Mouse (Mus musculus) midbrain, embryonic 12.5 days (tissue): ENCODE measurements around the gene Igsf9. TPM values are rescaled to one million over a fixed set of nuclear protein-coding genes. Genes with fewer than 3 reads are reported as not detected.

Experiments
- ATAC-seq: fragments of 200-750 bp; cut with Nextera tagmentation; 2 replicates; pipeline ENCODE4 v1.8.0; 2017; ENCODE audit warnings: low read depth, moderate TSS enrichment, moderate library complexity; ENCODE audit not compliant: low FRiP score
- H3K27ac ChIP-seq: fragments of 300-500 bp; sonication (generic); replicated peaks from 2 replicates; pipeline ENCODE4 v1.5.1; 2016; ENCODE audit warnings: mild to moderate bottlenecking
- H3K27me3 ChIP-seq: fragments of 300-500 bp; sonication (generic); 2 replicates; pipeline ENCODE4 v1.6.1; 2016; ENCODE audit warnings: mild to moderate bottlenecking
- H3K36me3 ChIP-seq: fragments of 300-500 bp; sonication (generic); 2 replicates; pipeline ENCODE4 v1.6.1; 2016
- H3K4me1 ChIP-seq: fragments of 300-500 bp; sonication (generic); 2 replicates; pipeline ENCODE4 v1.6.1; 2016
- H3K4me2 ChIP-seq: fragments of 300-500 bp; sonication (generic); replicated peaks from 2 replicates; pipeline ENCODE4 v1.6.1; 2016; ENCODE audit warnings: mild to moderate bottlenecking, moderate library complexity
- H3K4me3 ChIP-seq: fragments of 300-500 bp; sonication (generic); 2 replicates; pipeline ENCODE4 v1.5.1; 2016; ENCODE audit warnings: mild to moderate bottlenecking
- H3K9ac ChIP-seq: fragments of 300-500 bp; sonication (generic); replicated peaks from 2 replicates; pipeline ENCODE4 v1.6.1; 2016; ENCODE audit warnings: mild to moderate bottlenecking, moderate library complexity
- H3K9me3 ChIP-seq: fragments of 300-500 bp; sonication (generic); 2 replicates; pipeline ENCODE4 v1.6.1; 2016; ENCODE audit warnings: mild to moderate bottlenecking
- WGBS: fragments of 180-500 bp; shearing (Covaris S2); methylation state at CpG from one replicate; pipeline ENCODE4 v1.1.7; 2016; 5-methylcytosine and 5-hydroxymethylcytosine counted together
- polyA plus RNA-seq: library from polyadenylated mRNA; unstranded; fragments of >200 nt; fragmentation: Nextera tagmentation; extraction: Ambion mirVana; gene quantifications from 2 replicates; pipeline ENCODE4 v1.2.1, GENCODE M21; 2016

Igsf9 gene
- polyA plus RNA-seq, 1 experiment from 2014 or later, result 86.1 TPM

DNA sequence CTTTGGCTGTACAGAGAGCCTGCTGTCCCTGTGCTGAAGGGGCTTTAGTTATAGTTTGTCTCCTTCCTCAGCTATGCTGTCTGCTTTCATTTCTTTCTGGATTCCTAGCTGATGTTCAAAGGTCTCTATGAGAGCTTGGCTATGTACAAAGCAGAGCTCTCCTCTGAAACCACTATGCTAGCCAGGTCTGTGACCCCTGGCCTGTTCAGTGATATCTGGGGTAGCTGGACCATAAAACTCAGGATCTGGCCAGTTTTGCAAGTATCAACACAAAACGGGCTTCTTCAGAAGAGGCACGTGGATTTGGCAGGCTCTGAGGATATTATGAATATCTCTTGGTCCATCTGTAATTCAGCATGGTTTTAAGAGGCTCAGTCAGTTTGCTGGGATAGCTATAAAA is 28.7 kb upstream of the Igsf9 start:
- Histone ChIP-seq H3K27ac (no peak overlapping the region), H3K4me1 (0 out of 2 replicates have a peak, but pooled peaks cover 3% of the 10 kb centered on the region)

DNA sequence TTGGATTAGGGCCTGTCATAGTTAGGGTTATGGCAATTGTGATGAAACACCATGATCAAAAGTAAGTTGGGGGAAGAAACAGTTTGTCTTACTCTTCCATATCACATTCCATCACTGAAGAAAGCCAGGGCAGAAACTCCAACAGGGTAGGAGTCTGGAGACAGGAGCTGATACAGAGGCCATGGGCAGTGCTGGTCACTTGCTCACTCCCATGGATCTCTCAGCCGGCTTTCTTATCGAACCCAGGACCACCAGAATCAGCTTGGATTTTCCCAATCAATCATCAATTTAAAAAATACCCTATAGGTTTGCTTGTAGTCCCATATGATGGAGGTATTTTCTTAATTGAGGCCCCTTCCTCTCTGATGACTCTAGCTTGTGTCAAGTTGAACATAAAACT is 27.8 kb upstream of the Igsf9 start:
- no peaks in the 10 kb centered on the region for H3K27me3 ChIP-seq
- 79% methylated on average over 2 of the region's 2 CpGs for WGBS

More for the DNA sequence above, 28.7 kb upstream of the Igsf9 start:
- Histone ChIP-seq H3K36me3 (no peaks in the 10 kb centered on the region), H3K4me2 (no peak overlapping the region), H3K9me3 (no peaks in the 10 kb centered on the region), H3K27me3 (no peaks in the 10 kb centered on the region), H3K4me3 (no peak overlapping the region), H3K9ac (no peak overlapping the region)
- ATAC-seq, result no peak
- WGBS, result 83% methylated on average over 2 of the region's 2 CpGs

DNA sequence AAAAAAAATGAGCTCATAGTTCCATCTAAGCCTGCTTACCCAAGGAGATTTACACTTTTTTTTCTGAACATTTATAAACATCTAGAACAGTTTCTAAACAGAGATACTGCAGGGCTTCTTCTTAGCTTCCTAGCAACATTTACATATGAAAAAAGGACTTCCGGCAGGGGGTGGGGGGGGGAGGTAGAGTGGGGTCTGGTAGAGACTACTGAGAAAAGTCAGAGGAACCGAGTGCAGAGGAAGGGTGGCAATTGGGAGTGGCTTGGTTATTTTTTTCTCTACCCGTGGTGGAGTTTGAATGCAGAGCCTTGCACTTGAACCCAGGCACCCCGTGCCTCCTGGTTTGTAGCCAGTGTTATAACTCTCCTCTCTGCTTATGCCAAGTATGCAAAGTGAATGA is 26.2 kb upstream of the Igsf9 start:
- Histone ChIP-seq H3K36me3 (no peaks in the 10 kb centered on the region), H3K4me2 (no peak overlapping the region), H3K4me1 (0 out of 2 replicates have a peak, but pooled peaks cover 3% of the 10 kb centered on the region), H3K4me3 (no peak overlapping the region), H3K9ac (no peak overlapping the region), H3K27me3 (no peaks in the 10 kb centered on the region), H3K9me3 (no peaks in the 10 kb centered on the region), H3K27ac (no peak overlapping the region)
- 9% methylated on average over 4 of the region's 4 CpGs for WGBS
- ATAC-seq, result no peak

More for the DNA sequence above, 27.8 kb upstream of the Igsf9 start:
- Histone ChIP-seq H3K4me1 (0 out of 2 replicates have a peak, but pooled peaks cover 3% of the 10 kb centered on the region), H3K4me2 (no peak overlapping the region), H3K4me3 (no peak overlapping the region), H3K27ac (no peak overlapping the region), H3K9me3 (no peaks in the 10 kb centered on the region), H3K36me3 (no peaks in the 10 kb centered on the region), H3K9ac (no peak overlapping the region)
- no peak for ATAC-seq

DNA sequence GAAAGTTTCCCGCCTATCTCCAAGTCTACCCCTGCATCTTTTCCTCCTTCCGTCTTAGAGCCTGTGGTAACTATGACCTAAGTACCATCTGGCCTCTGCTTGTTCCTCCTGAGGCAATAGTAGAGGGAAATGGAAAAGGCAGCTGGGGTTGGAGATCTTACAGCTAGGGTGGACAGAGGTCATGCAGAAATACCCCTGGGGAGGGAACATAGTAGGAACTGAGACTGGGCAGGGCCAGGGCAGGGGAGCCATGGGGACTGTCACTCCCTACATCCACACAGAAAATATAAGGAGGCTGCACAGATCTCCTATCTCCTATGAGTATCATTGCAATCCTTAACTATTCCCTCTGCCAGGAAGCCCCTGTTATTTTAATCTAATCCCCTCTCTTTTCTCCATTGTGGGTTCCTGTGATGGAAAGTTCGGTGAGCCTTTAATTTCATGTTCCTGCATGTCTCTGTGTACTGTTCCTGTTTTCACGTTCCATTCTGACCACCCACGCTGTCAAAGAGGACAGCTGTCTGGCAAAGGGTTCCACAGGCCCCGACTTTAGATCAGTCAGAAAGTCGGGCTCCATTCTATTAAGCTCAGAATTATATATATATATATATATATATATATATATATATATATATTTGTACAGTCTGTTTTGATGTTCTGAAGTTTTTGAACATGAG is 25.4 kb upstream of the Igsf9 start:
- Histone ChIP-seq H3K27me3 (no peaks in the 10 kb centered on the region), H3K9me3 (no peaks in the 10 kb centered on the region), H3K4me1 (0 out of 2 replicates have a peak, but pooled peaks cover 3% of the 10 kb centered on the region), H3K27ac (no peak overlapping the region), H3K4me3 (no peak overlapping the region), H3K4me2 (no peak overlapping the region), H3K9ac (no peak overlapping the region), H3K36me3 (no peaks in the 10 kb centered on the region)
- no peak for ATAC-seq
- WGBS, result 66% methylated on average over 7 of the region's 7 CpGs

DNA sequence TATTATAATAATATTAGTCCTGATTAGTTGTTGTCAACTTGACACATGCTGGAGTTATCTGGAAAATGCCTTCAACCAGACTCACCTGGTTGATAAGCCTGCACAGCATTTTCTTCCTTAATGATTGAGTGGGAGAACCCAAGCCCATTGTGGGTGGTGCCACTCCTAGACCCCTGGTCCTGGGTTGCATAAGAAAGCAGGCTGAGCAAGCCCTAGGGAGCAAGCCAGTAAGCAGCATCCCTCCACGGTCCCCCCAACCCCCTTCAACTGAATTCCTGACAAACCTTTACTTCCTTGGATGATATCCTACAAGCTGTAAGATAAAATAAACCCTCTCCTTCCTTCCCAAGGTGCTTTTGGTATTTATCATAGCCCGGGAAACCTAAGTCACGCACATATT is 24.4 kb upstream of the Igsf9 start:
- Histone ChIP-seq H3K4me3 (no peak overlapping the region), H3K9me3 (no peaks in the 10 kb centered on the region), H3K36me3 (no peaks in the 10 kb centered on the region), H3K9ac (no peak overlapping the region), H3K4me1 (0 out of 2 replicates have a peak, but pooled peaks cover 3% of the 10 kb centered on the region), H3K27ac (no peak overlapping the region), H3K27me3 (no peaks in the 10 kb centered on the region), H3K4me2 (no peak overlapping the region)
- WGBS, result 89% methylated on average over 3 of the region's 3 CpGs
- ATAC-seq, result no peak

DNA sequence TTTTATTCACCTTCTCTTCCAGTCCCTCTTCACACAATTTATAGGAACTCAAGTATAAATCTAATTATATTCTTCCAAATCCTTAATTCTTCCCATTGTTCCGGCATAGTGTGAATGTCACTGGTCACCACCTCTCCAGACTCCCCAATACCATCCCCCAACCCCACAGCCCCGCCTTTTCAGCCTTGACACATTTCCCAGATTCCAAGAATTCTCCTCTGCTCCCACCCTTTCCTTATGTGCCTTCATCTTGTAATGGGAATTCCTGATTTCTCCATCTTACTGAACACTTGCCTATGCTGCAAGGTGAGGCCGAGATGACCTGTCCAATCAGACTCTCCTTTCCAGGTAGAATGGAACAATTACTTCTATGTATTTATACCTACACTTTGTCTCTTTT is 23.5 kb upstream of the Igsf9 start:
- Histone ChIP-seq H3K4me2 (no peak overlapping the region), H3K4me1 (0 out of 2 replicates have a peak, but pooled peaks cover 3% of the 10 kb centered on the region), H3K9ac (no peak overlapping the region), H3K27ac (no peak overlapping the region), H3K9me3 (no peaks in the 10 kb centered on the region), H3K27me3 (no peaks in the 10 kb centered on the region), H3K36me3 (no peaks in the 10 kb centered on the region), H3K4me3 (no peak overlapping the region)
- 86% methylated on average over 3 of the region's 3 CpGs for WGBS
- no peak for ATAC-seq

DNA sequence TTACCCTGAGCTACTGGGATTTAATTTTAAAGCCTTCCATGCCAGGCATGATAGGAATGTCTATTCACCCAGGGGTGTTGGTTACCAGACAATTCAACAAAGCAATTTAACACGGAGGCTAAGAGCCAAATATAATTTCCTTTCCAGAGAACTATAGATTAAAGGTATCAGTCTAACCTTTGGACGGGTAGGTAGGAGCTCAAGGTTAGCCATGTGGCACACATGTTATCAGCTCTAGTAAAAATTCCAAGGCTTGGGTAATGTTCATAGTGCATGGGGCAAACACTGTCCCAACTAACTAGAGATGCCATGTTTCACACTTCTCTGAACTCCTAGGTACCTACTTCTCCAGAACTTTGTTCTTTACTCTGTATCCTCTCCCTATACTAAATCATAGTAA is 20.0 kb upstream of the Igsf9 start:
- Histone ChIP-seq H3K9ac (no peak overlapping the region), H3K36me3 (no peaks in the 10 kb centered on the region), H3K4me3 (no peak overlapping the region), H3K27me3 (no peaks in the 10 kb centered on the region), H3K9me3 (no peaks in the 10 kb centered on the region), H3K27ac (no peak overlapping the region), H3K4me1 (no peaks in the 10 kb centered on the region), H3K4me2 (no peak overlapping the region)
- 78% methylated on average over 2 of the region's 2 CpGs for WGBS
- no peak for ATAC-seq

DNA sequence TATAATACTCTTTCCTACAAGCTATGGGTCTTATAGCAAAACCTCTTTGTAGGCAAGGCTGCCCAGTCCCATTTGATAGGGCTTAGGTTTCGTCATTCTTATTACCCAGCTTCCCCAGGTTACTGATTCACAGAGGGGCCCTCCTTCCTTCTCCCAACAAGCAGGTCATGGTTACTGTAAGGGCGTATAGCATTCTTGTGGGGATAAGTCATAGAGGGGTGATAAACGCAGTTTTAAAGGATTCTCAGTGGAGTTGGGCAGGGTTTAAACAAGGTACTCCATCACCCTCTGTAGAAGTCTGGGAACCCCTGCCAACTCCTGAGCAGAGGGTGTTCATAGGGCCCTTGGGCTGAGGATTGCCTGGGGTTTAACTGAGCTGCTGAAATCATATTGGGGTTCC is 19.1 kb upstream of the Igsf9 start:
- Histone ChIP-seq H3K27ac (no peak overlapping the region), H3K36me3 (no peaks in the 10 kb centered on the region), H3K4me1 (no peaks in the 10 kb centered on the region), H3K4me2 (no peak overlapping the region), H3K4me3 (no peak overlapping the region), H3K9ac (no peak overlapping the region), H3K27me3 (no peaks in the 10 kb centered on the region), H3K9me3 (no peaks in the 10 kb centered on the region)
- ATAC-seq, result no peak
- 90% methylated on average over 3 of the region's 3 CpGs for WGBS

DNA sequence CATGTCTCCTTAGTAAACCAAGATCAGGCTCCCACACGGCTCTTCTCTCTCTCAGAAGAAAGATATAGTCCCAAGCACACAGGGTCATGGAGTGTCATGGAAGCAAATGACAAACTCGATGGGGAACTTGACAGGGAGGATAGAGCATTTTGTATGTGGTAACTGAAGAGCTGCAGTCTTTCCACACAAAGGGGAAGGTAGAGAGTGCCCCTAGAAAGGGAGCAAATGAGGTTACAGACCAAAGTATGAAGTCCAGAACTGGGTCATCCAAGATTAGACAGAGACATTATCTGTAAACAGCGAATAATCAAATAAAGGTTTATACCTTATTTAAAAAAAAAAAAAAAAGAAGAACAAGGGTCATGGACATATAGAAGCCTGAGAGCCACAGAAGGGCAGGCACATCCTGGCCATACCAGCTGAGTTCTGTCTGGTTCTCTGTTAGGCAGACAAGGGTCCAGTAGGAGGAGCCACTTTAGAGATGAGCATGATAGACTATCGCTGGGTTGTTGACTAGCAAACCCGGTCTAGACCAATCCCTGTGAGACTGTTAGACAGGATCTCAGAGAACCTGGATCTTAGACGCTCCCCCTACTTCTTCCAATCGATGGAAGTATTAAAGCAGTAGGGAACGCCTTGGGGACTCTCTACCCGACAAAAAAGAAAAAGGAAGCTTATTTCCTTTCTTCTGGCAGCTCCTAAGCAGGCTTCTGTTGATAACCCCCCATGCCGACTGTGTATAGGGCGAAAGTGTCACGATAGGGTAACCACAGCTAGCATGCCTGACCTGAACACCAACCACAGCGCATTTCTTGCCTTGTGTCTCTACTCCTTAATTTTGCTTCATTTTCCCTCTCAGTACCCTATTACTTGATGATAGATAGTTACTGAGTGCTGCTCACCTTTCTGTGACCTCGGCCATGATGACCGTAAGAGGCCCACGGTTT is 17.9 kb upstream of the Igsf9 start:
- Histone ChIP-seq H3K4me2 (no peak overlapping the region), H3K9me3 (no peaks in the 10 kb centered on the region), H3K4me3 (no peak overlapping the region), H3K36me3 (no peaks in the 10 kb centered on the region), H3K9ac (no peak overlapping the region), H3K4me1 (no peaks in the 10 kb centered on the region), H3K27ac (no peak overlapping the region), H3K27me3 (no peaks in the 10 kb centered on the region)
- WGBS, result 87% methylated on average over 16 of the region's 16 CpGs
- ATAC-seq, result no peak

DNA sequence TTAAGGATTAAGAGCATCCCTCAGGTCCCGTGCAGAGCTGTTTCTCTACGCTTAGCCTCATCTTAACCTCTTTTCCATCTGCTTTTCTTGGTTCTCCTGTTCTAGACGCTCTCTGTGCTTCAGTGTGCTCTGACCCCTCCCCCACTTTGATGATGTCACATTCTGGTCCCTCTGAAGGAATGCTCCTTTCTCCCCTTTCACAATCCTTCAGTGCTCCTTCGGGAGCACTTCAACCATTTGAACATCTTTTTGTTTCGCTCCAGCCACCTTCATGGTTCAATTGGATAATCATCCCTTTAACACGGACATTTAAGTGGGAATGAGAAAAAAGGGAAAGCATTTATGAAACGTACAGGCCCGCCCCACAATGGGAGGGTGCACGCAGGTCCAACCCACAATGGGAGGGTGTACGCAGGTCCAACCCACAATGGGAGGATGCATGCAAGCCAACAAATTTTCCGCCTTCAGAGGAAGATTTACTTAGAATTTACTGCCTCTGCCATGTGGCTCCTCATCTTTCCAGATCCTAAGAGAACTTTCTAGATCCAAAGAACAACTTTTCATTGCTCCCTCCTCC is 13.2 kb upstream of the Igsf9 start:
- Histone ChIP-seq H3K36me3 (no peaks in the 10 kb centered on the region), H3K27me3 (no peaks in the 10 kb centered on the region), H3K27ac (no peak overlapping the region), H3K4me3 (no peak overlapping the region), H3K9me3 (no peaks in the 10 kb centered on the region), H3K4me1 (no peaks in the 10 kb centered on the region), H3K9ac (no peak overlapping the region), H3K4me2 (no peak overlapping the region)
- 70% methylated on average over 11 of the region's 11 CpGs for WGBS
- ATAC-seq, result no peak

DNA sequence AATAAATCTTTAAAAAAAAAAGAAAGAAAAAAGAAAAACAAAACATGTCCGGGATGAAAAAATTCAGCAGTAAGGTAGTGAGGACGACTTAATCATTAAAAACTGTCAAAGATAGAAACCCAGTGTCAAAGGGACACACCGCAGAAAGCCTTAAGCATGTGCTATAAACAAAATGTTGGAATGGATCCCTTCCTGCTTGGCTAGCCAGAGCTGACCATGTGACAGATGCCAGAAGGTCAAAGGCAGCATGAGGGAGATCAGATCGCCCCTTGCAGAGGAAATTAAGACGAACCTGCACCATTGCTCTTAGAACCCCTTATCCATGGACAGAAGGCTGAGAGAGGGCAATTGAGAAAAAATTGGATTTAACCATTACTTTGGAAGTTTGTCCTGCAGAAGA is 12.2 kb upstream of the Igsf9 start:
- WGBS, result 85% methylated on average over 5 of the region's 5 CpGs
- no peak for ATAC-seq

More for the DNA sequence above, 12.2 kb upstream of the Igsf9 start:
- no peak overlapping the region for H3K27ac ChIP-seq
- no peaks in the 10 kb centered on the region for H3K4me1 ChIP-seq
- no peaks in the 10 kb centered on the region for H3K27me3 ChIP-seq
- no peaks in the 10 kb centered on the region for H3K9me3 ChIP-seq
- H3K4me2 ChIP-seq, result no peak overlapping the region
- H3K36me3 ChIP-seq, result no peaks in the 10 kb centered on the region
- H3K4me3 ChIP-seq, result no peak overlapping the region
- H3K9ac ChIP-seq, result no peak overlapping the region
